Mouse (Mus musculus): ENCODE data around the gene Atp11a. TPM values are rescaled to one million over a fixed set of nuclear protein-coding genes. Genes with fewer than 3 reads are reported as not detected.

The Atp11a gene
- polyA plus RNA-seq, 1 experiment from 2014 or later = 10.4 TPM

DNA sequence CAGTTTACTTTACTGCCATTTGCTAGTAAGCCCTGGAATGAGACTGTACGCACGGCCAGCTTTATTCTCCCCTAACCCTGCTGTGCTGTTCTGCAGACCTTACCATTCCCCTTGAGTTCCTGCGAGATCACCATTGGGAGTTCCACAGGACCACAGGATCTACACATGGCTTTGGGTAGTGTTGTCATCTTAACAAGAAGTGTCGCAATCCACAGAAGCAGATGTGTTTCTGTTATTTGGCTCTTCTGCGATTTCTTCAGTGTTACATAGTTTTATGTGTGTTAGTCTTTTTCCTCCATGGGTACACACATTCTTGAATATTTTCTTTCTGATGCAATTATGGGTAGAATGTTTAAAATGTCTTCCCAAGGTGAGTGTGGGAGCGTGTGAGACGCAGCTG, 84.0 kb downstream of the Atp11a start:
- Histone ChIP-seq H3K9ac (no peak overlapping the region), H3K27me3 (replicated peaks) (no peaks in the 10 kb centered on the region), H3K27ac (replicated peaks) (no peak overlapping the region), H3K4me2 (no peak overlapping the region), H3K4me1 (peaks cover 3% of the 10 kb centered on the region; the same call in 1 of the 2 replicates), H3K9me3 (no peaks in the 10 kb centered on the region), H3K4me3 (no peak overlapping the region), H3K36me3 (peaks cover 90% of the 10 kb centered on the region)
- ATAC-seq (ENCODE audit: extremely low read depth, insufficient number of reproducible peaks, low FRiP score, low TSS enrichment) = no peak
- WGBS = 88% methylated on average over 7 of the region's 7 CpGs

DNA sequence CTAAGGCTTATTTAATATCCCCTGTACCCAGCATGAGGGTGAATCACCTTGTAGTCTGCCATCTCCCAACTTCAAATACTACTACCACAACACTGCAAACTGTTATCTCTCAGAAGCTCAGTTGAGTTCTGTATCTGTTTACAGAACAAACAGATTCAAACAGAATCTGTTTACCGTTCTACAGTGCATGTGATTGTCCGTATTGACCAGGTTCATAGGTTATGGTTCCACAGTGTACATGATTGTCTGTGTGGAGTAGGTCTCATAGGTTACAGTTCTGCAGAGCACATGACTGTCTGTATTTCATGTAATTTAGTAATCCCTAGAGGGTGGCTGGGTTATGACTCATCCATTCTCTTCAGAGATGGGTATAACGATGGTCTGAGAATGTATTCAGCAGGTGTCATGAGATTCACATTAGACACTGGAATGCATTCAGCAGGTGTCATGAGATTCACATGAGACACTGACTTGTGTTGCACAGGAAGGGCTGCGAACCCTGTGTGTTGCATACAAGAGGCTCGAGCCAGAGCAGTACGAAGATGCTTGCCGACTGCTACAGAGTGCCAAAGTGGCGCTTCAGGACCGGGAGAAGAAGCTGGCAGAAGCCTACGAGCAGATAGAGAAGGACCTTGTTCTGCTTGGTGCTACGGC, 85.7 kb downstream of the Atp11a start:
- no peaks in the 10 kb centered on the region for H3K27me3 ChIP-seq (replicated peaks)
- no peaks in the 10 kb centered on the region for H3K9me3 ChIP-seq
- no peak overlapping the region for H3K27ac ChIP-seq (replicated peaks)
- H3K4me1 ChIP-seq = peaks cover 3% of the 10 kb centered on the region; the same call in 1 of the 2 replicates
- H3K9ac ChIP-seq = no peak overlapping the region
- no peak overlapping the region for H3K4me3 ChIP-seq
- no peak overlapping the region for H3K4me2 ChIP-seq
- H3K36me3 ChIP-seq = peaks cover 88% of the 10 kb centered on the region
- no peak for ATAC-seq (ENCODE audit: extremely low read depth, insufficient number of reproducible peaks, low FRiP score, low TSS enrichment)
- WGBS = 79% methylated on average over 11 of the region's 11 CpGs

DNA sequence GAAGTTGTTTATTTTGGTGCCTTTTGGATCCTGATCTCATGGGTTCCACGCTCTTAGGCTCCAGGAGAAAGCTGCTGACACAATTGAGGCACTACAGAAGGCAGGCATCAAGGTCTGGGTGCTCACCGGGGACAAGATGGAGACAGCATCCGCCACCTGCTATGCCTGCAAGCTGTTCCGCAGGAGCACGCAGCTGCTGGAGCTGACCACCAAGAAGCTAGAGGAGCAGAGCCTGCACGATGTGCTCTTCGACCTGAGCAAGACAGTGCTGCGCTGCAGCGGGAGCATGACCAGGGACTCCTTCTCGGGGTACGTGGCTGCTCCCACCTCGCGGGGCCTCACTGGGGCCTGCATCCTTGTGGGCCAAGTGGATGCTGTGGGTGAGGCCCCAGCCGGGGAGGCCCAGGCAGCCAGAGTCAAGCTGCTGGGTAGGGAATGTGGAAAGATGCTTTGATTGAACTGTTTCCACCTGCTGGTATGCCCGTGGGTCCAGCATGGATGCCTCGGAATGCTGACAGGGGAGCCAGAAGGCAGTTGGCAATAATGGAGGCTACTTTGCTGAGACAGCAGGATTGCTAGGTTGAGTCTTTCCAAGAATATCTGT, 87.6 kb downstream of the Atp11a start:
- no peak for ATAC-seq (ENCODE audit: extremely low read depth, insufficient number of reproducible peaks, low FRiP score, low TSS enrichment)
- no peaks in the 10 kb centered on the region for H3K9me3 ChIP-seq
- H3K27me3 ChIP-seq (replicated peaks) = no peaks in the 10 kb centered on the region
- peaks cover 90% of the 10 kb centered on the region for H3K36me3 ChIP-seq
- H3K4me3 ChIP-seq = no peak overlapping the region
- H3K27ac ChIP-seq (replicated peaks) = no peak overlapping the region
- H3K9ac ChIP-seq = no peak overlapping the region
- H3K4me1 ChIP-seq = peaks cover 3% of the 10 kb centered on the region; the same call in 1 of the 2 replicates
- no peak overlapping the region for H3K4me2 ChIP-seq
- WGBS = 86% methylated on average over 16 of the region's 16 CpGs

DNA sequence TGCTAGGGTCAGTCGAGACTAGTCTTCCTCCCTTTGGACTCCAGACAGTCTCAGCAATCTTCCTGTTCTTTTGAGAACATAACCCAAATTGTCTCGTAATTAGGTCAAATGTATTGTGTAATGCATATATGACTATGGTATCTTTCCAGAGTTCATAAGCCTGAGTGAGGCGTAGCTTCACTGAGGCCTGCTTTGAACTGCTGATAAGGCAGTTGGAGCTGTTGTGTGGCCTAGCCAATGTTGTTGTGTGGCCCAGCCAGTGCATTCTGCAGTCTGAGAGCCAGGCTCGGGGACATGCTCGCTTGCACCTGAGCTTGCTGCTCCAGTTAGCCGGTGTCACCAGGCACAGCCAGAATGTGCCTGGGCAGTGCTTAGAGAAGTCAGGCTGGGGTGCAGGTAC, 89.6 kb downstream of the Atp11a start:
- H3K4me3 ChIP-seq = no peak overlapping the region
- H3K27me3 ChIP-seq (replicated peaks) = no peaks in the 10 kb centered on the region
- no peak overlapping the region for H3K27ac ChIP-seq (replicated peaks)
- peaks cover 3% of the 10 kb centered on the region; the same call in 1 of the 2 replicates for H3K4me1 ChIP-seq
- no peaks in the 10 kb centered on the region for H3K9me3 ChIP-seq
- ATAC-seq (ENCODE audit: extremely low read depth, insufficient number of reproducible peaks, low FRiP score, low TSS enrichment) = no peak
- H3K36me3 ChIP-seq = peaks cover 93% of the 10 kb centered on the region
- no peak overlapping the region for H3K9ac ChIP-seq
- 83% methylated on average over 6 of the region's 6 CpGs for WGBS
- H3K4me2 ChIP-seq = no peak overlapping the region

DNA sequence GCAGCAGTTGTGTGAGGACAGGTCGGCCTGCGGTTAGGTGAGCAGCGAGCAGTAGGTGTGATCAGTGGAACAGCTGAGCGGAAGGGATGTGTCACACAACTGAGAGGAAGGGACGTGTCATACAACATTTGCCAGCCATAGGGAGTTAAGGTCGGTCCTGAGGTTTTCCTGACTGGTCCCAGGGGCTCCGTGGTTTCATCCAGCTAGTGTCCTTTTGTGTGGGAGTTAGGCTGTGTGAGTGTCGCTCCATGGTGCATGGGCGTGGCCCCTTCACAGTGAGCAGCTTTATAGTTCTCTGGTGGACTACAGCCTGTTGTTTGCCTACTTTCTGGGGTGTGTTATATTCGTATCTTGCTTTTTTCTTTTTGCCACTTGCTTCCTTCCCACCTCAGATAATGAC, 94.4 kb downstream of the Atp11a start:
- H3K36me3 ChIP-seq = peaks cover 67% of the 10 kb centered on the region
- WGBS = 84% methylated on average over 10 of the region's 10 CpGs
- no peak overlapping the region for H3K4me2 ChIP-seq
- no peak overlapping the region for H3K4me3 ChIP-seq
- no peak overlapping the region for H3K9ac ChIP-seq
- peaks cover 10% of the 10 kb centered on the region for H3K4me1 ChIP-seq
- H3K27ac ChIP-seq (replicated peaks) = no peak overlapping the region
- ATAC-seq (ENCODE audit: extremely low read depth, insufficient number of reproducible peaks, low FRiP score, low TSS enrichment) = no peak
- H3K27me3 ChIP-seq (replicated peaks) = no peaks in the 10 kb centered on the region
- H3K9me3 ChIP-seq = no peaks in the 10 kb centered on the region

DNA sequence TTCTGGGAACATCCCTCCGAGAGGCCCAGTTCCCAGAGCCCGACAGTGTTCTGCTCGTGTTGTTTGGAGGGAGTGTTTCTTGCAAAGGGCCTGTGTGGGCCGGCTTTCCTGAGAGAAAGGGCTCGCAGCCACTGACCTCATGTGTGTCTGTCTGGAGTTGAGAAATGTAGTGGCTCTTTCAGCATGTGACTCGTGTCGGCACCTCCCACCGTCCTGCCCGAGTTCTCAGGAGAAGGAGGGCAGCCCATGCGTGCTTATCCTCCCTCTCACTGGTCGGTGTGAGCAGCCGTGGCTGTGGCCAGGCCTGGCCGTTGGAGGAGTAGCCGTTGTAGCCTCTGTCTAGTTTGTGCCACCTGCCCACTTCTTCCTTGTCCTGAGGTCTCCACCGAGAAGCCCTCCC, 99.2 kb downstream of the Atp11a start:
- Histone ChIP-seq H3K27ac (replicated peaks) (no peak overlapping the region), H3K9ac (0 out of 2 replicates have a peak overlapping the region, but pooled peaks have one; percentile 8)
- 39% methylated on average over 15 of the region's 15 CpGs for WGBS

DNA sequence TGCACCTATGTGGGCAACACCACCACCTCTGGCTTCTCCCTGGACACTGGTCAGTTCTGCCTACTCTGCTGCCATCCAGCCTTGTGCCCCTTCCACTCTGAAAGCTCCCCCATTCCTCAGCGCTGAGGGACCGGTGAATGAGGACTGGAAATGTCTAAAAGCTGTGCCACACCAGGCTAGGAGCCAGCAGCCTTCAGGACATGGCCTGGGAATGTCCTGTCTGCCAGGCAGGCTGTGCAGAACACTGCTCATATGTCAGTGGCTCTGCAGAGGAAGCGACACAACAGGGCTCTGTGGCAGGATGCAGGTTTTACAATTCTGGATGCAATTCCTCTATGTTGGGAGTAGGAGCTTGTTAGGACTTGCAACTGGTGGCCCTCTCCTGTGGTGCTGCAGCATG, 106.2 kb downstream of the Atp11a start:
- Histone ChIP-seq H3K36me3 (peaks cover 72% of the 10 kb centered on the region), H3K4me3 (no peak overlapping the region)

More for the DNA sequence above, 99.2 kb downstream of the Atp11a start:
- no peak for ATAC-seq (ENCODE audit: extremely low read depth, insufficient number of reproducible peaks, low FRiP score, low TSS enrichment)
- peaks cover 55% of the 10 kb centered on the region for H3K36me3 ChIP-seq
- H3K27me3 ChIP-seq (replicated peaks) = no peaks in the 10 kb centered on the region
- H3K4me1 ChIP-seq = peaks cover 13% of the 10 kb centered on the region
- H3K4me2 ChIP-seq = no peak overlapping the region
- no peak overlapping the region for H3K4me3 ChIP-seq
- no peaks in the 10 kb centered on the region for H3K9me3 ChIP-seq

DNA sequence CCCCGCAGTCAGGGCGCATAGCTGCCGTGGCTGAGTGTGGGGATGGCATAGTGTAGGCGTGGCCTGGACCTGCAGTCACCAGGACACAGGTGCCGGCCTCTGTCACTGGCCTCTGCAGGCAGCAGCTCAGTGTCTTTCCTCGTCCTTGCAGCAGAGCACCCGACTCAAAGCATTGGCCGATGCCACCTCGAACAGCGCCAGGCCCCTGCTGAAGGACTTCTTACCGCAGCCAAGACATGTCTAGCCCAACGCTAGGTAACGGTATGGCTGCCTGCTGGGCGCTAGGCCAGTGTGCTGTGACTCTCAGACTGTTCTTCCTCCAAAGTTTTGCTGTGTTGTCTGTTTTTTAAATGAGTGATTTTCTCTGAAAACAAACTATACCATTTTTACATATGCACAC, 106.8 kb downstream of the Atp11a start:
- 80% methylated on average over 14 of the region's 14 CpGs for WGBS
- H3K36me3 ChIP-seq = peaks cover 70% of the 10 kb centered on the region
- no peaks in the 10 kb centered on the region for H3K27me3 ChIP-seq (replicated peaks)
- H3K4me2 ChIP-seq = no peak overlapping the region
- H3K4me3 ChIP-seq = no peak overlapping the region
- H3K4me1 ChIP-seq = no peaks in the 10 kb centered on the region
- no peak for ATAC-seq (ENCODE audit: extremely low read depth, insufficient number of reproducible peaks, low FRiP score, low TSS enrichment)
- no peaks in the 10 kb centered on the region for H3K9me3 ChIP-seq
- H3K9ac ChIP-seq = no peak overlapping the region
- no peak overlapping the region for H3K27ac ChIP-seq (replicated peaks)

More for the DNA sequence above, 106.2 kb downstream of the Atp11a start:
- no peaks in the 10 kb centered on the region for H3K4me1 ChIP-seq
- no peak overlapping the region for H3K27ac ChIP-seq (replicated peaks)
- no peak for ATAC-seq (ENCODE audit: extremely low read depth, insufficient number of reproducible peaks, low FRiP score, low TSS enrichment)
- no peaks in the 10 kb centered on the region for H3K27me3 ChIP-seq (replicated peaks)
- H3K9me3 ChIP-seq = no peaks in the 10 kb centered on the region
- no peak overlapping the region for H3K4me2 ChIP-seq
- H3K9ac ChIP-seq = no peak overlapping the region
- whole genome bisulfite sequencing = 84% methylated on average over 3 of the region's 3 CpGs

DNA sequence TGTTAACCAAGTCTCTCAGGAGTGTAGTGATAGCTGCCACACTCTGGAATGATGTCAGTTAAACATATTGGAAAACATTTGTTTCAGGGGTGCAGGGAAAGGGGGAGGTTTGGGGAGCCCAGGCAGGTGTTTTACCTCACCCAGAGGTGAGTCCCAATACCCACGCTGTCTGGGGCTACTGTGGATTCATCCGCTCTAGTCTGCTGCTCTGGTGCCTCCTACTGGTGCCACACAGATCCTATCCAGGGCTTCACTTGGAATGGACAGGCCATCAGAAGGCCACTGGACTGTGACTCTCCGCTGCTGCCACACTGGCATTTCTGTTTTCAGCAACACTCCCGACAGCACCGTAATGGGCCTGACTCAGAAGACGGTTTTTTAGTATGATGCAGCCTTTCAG, 109.0 kb downstream of the Atp11a start:
- H3K36me3 ChIP-seq = peaks cover 52% of the 10 kb centered on the region

DNA sequence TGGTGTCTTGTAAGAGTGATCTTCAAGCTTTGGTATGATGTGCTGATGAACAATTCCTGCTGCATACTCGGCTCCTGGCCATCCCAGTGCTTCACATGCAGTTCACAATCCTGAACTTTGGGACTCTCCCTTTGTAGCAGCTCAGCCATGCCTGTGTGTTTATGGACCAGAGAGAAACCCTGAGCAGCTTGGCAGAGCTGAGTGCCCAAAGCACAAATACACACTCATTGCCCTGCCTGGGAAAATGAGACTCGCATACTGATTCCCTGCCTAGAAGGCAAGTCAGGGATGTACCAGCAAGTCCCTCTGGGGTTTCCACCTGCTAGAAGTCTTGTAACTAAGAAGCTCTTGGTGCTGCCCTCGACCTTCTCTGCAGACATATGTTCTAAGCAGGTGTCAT, 112.8 kb downstream of the Atp11a start:
- no peak overlapping the region for H3K4me3 ChIP-seq
- peaks cover 22% of the 10 kb centered on the region for H3K4me1 ChIP-seq
- no peak for ATAC-seq (ENCODE audit: extremely low read depth, insufficient number of reproducible peaks, low FRiP score, low TSS enrichment)
- H3K4me2 ChIP-seq = no peak overlapping the region
- H3K27me3 ChIP-seq (replicated peaks) = peaks cover 30% of the 10 kb centered on the region
- H3K9me3 ChIP-seq = no peaks in the 10 kb centered on the region
- peaks cover 14% of the 10 kb centered on the region for H3K36me3 ChIP-seq
- no peak overlapping the region for H3K27ac ChIP-seq (replicated peaks)
- no peak overlapping the region for H3K9ac ChIP-seq
- 69% methylated on average over 3 of the region's 3 CpGs for WGBS

More for the DNA sequence above, 109.0 kb downstream of the Atp11a start:
- Histone ChIP-seq H3K9ac (no peak overlapping the region), H3K4me3 (no peak overlapping the region), H3K4me1 (peaks cover under 1% of the 10 kb centered on the region), H3K4me2 (no peak overlapping the region), H3K27me3 (replicated peaks) (0 out of 2 replicates have a peak, but pooled peaks cover 3% of the 10 kb centered on the region), H3K9me3 (no peaks in the 10 kb centered on the region), H3K27ac (replicated peaks) (no peak overlapping the region)
- WGBS = 79% methylated on average over 6 of the region's 6 CpGs
- ATAC-seq (ENCODE audit: extremely low read depth, insufficient number of reproducible peaks, low FRiP score, low TSS enrichment) = no peak

DNA sequence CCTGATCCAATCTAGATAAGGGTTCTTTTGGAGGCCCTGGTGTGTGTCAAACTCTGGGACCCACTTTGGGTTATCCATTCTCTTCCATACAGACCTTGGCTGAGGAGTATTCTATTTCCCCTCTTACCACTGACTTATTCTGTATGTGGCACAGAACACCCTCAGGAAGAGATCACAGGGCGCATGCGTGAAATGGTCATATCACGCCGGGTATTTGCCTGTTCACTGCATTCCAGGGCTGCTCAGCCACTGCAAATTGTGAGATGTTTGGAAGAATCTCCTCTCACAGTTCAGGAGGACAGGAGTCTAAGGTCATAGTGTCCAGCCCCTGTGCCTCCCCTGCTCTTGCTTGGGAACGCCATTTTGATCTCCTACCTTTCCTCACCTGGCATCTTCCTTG, 113.8 kb downstream of the Atp11a start:
- no peak overlapping the region for H3K4me3 ChIP-seq
- H3K4me1 ChIP-seq = peaks cover 22% of the 10 kb centered on the region
- H3K36me3 ChIP-seq = peaks cover 4% of the 10 kb centered on the region; the same call in 1 of the 2 replicates
- ATAC-seq (ENCODE audit: extremely low read depth, insufficient number of reproducible peaks, low FRiP score, low TSS enrichment) = no peak
- 79% methylated on average over 5 of the region's 5 CpGs for WGBS
- H3K27ac ChIP-seq (replicated peaks) = no peak overlapping the region
- H3K9ac ChIP-seq = no peak overlapping the region
- H3K9me3 ChIP-seq = no peaks in the 10 kb centered on the region
- peaks cover 40% of the 10 kb centered on the region for H3K27me3 ChIP-seq (replicated peaks)
- H3K4me2 ChIP-seq = no peak overlapping the region

DNA sequence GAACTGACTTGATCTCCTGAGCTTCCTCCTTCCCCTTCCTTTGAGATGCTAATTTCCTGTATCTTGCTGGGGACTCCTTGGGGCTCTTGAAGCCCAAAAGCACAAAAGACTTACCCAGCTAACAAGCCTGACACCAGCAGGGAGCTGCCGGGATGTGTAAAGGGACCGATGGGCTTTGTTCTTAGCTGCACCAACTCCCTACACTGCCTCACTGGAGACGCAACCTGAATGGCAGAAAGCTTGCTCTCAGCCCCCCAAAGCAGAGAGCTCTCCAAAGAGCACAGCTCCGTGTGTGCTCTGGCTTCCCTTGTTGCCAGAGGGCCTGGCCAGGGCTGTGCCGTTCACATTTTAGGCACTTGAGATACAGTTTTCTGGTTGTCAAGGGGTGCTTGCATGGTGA, 114.6 kb downstream of the Atp11a start:
- H3K9ac ChIP-seq = peak overlapping the region; percentile 37; the same call in 1 of the 2 replicates
- H3K36me3 ChIP-seq = no peaks in the 10 kb centered on the region
- 6% methylated on average over 5 of the region's 5 CpGs for WGBS
- H3K27ac ChIP-seq (replicated peaks) = no peak overlapping the region
- no peak for ATAC-seq (ENCODE audit: extremely low read depth, insufficient number of reproducible peaks, low FRiP score, low TSS enrichment)
- H3K9me3 ChIP-seq = no peaks in the 10 kb centered on the region
- no peak overlapping the region for H3K4me2 ChIP-seq
- peaks cover 45% of the 10 kb centered on the region for H3K27me3 ChIP-seq (replicated peaks)
- peaks cover 22% of the 10 kb centered on the region for H3K4me1 ChIP-seq
- no peak overlapping the region for H3K4me3 ChIP-seq

All from heart, embryonic 13.5 days (tissue).